Mouse (Mus musculus) adrenal gland, postnatal 10 days (tissue): ENCODE measurements around the gene Cuedc2. TPM values are rescaled to one million over a fixed set of nuclear protein-coding genes. Genes with fewer than 3 reads are reported as not detected.

Experiments
- microRNA-seq: library from miRNA; unstranded; fragments of <30 nt; microRNA quantifications from one replicate; pipeline ENCODE4 v1.2.0, GENCODE M21; 2021
- total RNA-seq, 2 experiments: library from RNA; stranded (reverse); gene quantifications; 2 replicates each; pipeline ENCODE4 v1.2.3; 2021

Cuedc2 gene
- total RNA-seq, 2 experiments from 2014 or later = 78.9 to 90.4 TPM

Small RNA genes lying within 50 kb of the gene (microRNA-seq; reads per million reads assigned to microRNA genes)
- gene Mir146b = 1.4 reads per million

Other genes with a start within 250 kb of the Cuedc2 start
- 10 to 100 TPM in 1 of 2 experiments, 1 to 10 TPM in 1; 6.1 to 10.3 TPM for gene Elovl3, start 206.8 kb downstream of the Cuedc2 start, total RNA-seq
- gene Pitx3, start 190.4 kb downstream of the Cuedc2 start, total RNA-seq = 1 to 10 TPM in 1 of 2 experiments, under 1 TPM in 1; 0.81 to 2.5 TPM
- gene Gbf1, start 186.2 kb downstream of the Cuedc2 start, total RNA-seq = 10 to 100 TPM; 50.5 to 60.0 TPM
- gene Nfkb2, start 34.4 kb downstream of the Cuedc2 start, total RNA-seq = 10 to 100 TPM; 20.8 to 24.2 TPM
- 10 to 100 TPM in 1 of 2 experiments, 1 to 10 TPM in 1; 8.2 to 11.9 TPM for gene Psd, start 11.5 kb downstream of the Cuedc2 start, total RNA-seq
- 10 to 100 TPM in 1 of 2 experiments, 1 to 10 TPM in 1; 8.9 to 10.5 TPM for gene Fbxl15, start 10.5 kb downstream of the Cuedc2 start, total RNA-seq
- gene Mfsd13a, start 2.4 kb upstream of the Cuedc2 start, total RNA-seq = 1 to 10 TPM; 4.6 to 7.4 TPM
- gene 2310034G01Rik, start 11.6 kb upstream of the Cuedc2 start, total RNA-seq = under 1 TPM; 0.33 to 0.58 TPM
- 100 to 1,000 TPM; 100 to 106 TPM for gene Actr1a, start 57.0 kb upstream of the Cuedc2 start, total RNA-seq
- gene Sufu, start 58.2 kb upstream of the Cuedc2 start, total RNA-seq = 10 to 100 TPM; 21.5 to 23.4 TPM
- 10 to 100 TPM; 37.9 to 41.6 TPM for gene Trim8, start 163.0 kb upstream of the Cuedc2 start, total RNA-seq
- gene Arl3, start 234.5 kb upstream of the Cuedc2 start, total RNA-seq = 10 to 100 TPM; 41.7 to 43.0 TPM
- 10 to 100 TPM; 11.2 to 16.4 TPM for gene Sfxn2, start 234.7 kb upstream of the Cuedc2 start, total RNA-seq